Mouse (Mus musculus) lung, postnatal 0 days (tissue): ENCODE results near the gene St3gal2. TPM values are rescaled to one million over a fixed set of nuclear protein-coding genes. Genes with fewer than 3 reads are reported as not detected.
"Not testable (repeated sequence)": the region's sequence is repeated elsewhere in the genome, so short reads cannot be mapped to it uniquely, and the experiment has no call there.

Experiments
- ATAC-seq: fragments of 200-750 bp; cut with Nextera tagmentation; 2 replicates; pipeline ENCODE4 v1.8.0; 2017; ENCODE audit warnings: moderate library complexity
- DNase-seq: peaks from one replicate; pipeline ENCODE4 v3.0.0-alpha.2; 2016; ENCODE audit warnings: low spot score
- H3K27ac ChIP-seq: fragments of 300-500 bp; sonication (generic); 2 replicates; pipeline ENCODE4 v1.5.1; 2014; ENCODE audit warnings: antibody characterized with exemption, mild to moderate bottlenecking, low read length, mixed read lengths
- H3K27me3 ChIP-seq: fragments of 300-500 bp; sonication (generic); replicated peaks from 2 replicates; pipeline ENCODE4 v1.6.1; 2014; ENCODE audit warnings: low read length, mixed read lengths; ENCODE audit not compliant: insufficient read depth
- H3K36me3 ChIP-seq: fragments of 300-500 bp; sonication (generic); 2 replicates; pipeline ENCODE4 v1.6.1; 2014; ENCODE audit warnings: low read length, mixed read lengths; ENCODE audit not compliant: insufficient read depth
- H3K4me1 ChIP-seq: fragments of 300-500 bp; sonication (generic); 2 replicates; pipeline ENCODE4 v1.6.1; 2014; ENCODE audit warnings: antibody characterized with exemption, low read depth, low read length, mixed read lengths; ENCODE audit not compliant: insufficient read depth
- H3K4me2 ChIP-seq: fragments of 300-500 bp; sonication (generic); replicated peaks from 2 replicates; pipeline ENCODE4 v1.6.1; 2014; ENCODE audit warnings: low read depth, mild to moderate bottlenecking, low read length, moderate library complexity, mixed read lengths
- H3K4me3 ChIP-seq: fragments of 300-500 bp; sonication (generic); 2 replicates; pipeline ENCODE4 v1.5.1; 2014; ENCODE audit warnings: low read depth, low read length
- H3K9ac ChIP-seq: fragments of 300-500 bp; sonication (generic); replicated peaks from 2 replicates; pipeline ENCODE4 v1.6.1; 2014; ENCODE audit warnings: low read depth, mild to moderate bottlenecking
- H3K9me3 ChIP-seq: fragments of 300-500 bp; sonication (generic); 2 replicates; pipeline ENCODE4 v1.6.1; 2016; ENCODE audit warnings: low read length, mixed read lengths
- CTCF ChIP-seq: IDR thresholded peaks from 2 replicates; pipeline ENCODE4 v1.5.1; 2016; ENCODE audit warnings: antibody characterized with exemption, mild to moderate bottlenecking
- EP300 ChIP-seq: IDR thresholded peaks from 2 replicates; pipeline ENCODE4 v1.6.1; 2016; ENCODE audit warnings: antibody characterized with exemption, mild to moderate bottlenecking, control low read depth
- WGBS: fragments of 180-500 bp; shearing (Covaris S2); extraction: QIAGEN DNeasy Blood & Tissue Kit; methylation state at CpG from one replicate; pipeline ENCODE4 v1.1.7; 2014; 5-methylcytosine and 5-hydroxymethylcytosine counted together
- microRNA-seq: library from miRNA; unstranded; fragments of <30 nt; microRNA quantifications from one replicate; pipeline ENCODE4, GENCODE M21; 2016
- polyA plus RNA-seq: library from polyadenylated mRNA; unstranded; fragments of >200 nt; fragmentation: Nextera tagmentation; extraction: Ambion mirVana; gene quantifications from 2 replicates; pipeline ENCODE4 v1.2.1, GENCODE M21; 2015

St3gal2 gene
- polyA plus RNA-seq, 1 experiment from 2014 or later, result 15.5 TPM

DNA sequence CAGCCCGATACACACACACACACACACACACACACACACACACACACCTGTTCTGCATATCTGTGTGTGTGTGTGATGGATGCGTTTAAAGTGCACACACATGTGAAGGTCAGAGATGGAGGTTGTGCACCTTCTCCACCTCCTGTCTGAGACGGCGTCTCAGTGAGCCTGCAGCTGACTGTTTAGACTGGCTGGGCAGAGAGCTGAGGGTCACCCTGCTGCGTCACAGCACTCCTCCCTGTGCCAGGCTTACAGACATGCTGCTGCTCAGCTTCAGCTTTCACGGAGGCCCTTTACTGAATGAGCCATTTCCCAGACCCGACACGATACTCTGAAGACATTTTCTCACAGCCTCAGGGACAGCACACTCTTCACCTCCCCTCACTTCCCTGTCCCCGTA, 70.3 kb downstream of the St3gal2 start:
- Histone ChIP-seq H3K27me3 (no peaks in the 10 kb centered on the region), H3K4me3 (no peak overlapping the region), H3K4me1 (no peaks in the 10 kb centered on the region), H3K27ac (no peak overlapping the region), H3K9ac (no peak overlapping the region), H3K4me2 (no peak overlapping the region), H3K36me3 (peaks cover 35% of the 10 kb centered on the region), H3K9me3 (no peaks in the 10 kb centered on the region)
- TF ChIP-seq EP300 (no peak), CTCF (no peak)
- 71% methylated on average over 9 of the region's 9 CpGs for WGBS
- ATAC-seq (no peak), DNase-seq (no peak)

DNA sequence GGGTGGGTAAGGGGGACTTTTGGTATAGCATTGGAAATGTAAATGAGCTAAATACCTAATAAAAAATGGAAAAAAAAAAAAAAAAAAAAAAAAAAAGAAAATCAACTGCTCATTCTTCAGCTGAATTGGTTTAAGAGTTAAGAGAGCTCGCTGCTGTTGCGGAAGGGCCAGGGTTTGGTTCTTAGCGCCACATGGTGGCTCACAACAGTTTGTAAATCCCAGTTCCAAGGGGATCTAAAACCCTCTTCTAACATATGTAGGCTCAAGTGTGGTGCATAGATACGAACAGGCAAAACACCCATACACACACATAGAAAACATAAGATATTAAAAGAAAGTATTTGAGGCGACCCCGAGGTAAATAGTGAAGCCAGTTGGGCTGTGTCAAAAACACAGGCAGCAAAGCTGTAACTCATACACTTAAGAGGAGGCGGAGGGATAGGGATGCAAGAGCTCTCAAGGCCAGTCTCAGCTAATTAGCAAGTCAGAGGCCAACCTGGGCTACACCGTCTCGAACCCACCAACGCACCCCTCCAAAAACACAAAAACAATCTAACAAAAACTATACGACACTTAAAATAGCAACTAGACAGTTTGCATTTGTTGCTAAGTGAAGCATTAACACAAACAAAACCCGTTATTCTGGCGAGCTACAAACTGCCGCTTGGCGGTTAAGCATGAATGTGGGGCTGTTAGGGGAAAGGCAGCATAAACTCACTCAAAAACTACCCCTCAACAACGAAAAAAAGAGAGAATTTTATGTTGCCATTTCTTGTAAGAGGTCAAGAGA, 77.1 kb downstream of the St3gal2 start:
- DNase-seq (peak; percentile 17), ATAC-seq (no peak)
- Histone ChIP-seq H3K27ac (peak overlapping the region; percentile 88), H3K4me2 (peak overlapping the region; percentile 57), H3K27me3 (no peaks in the 10 kb centered on the region), H3K9ac (peak overlapping the region; percentile 76), H3K9me3 (no peaks in the 10 kb centered on the region), H3K4me3 (peak overlapping the region; percentile 91), H3K36me3 (no peaks in the 10 kb centered on the region; the same call in 1 of the 2 replicates), H3K4me1 (0 out of 2 replicates have a peak, but pooled peaks cover 3% of the 10 kb centered on the region)
- WGBS, result 32% methylated on average over 16 of the region's 16 CpGs
- TF ChIP-seq CTCF (no peak), EP300 (no peak)

DNA sequence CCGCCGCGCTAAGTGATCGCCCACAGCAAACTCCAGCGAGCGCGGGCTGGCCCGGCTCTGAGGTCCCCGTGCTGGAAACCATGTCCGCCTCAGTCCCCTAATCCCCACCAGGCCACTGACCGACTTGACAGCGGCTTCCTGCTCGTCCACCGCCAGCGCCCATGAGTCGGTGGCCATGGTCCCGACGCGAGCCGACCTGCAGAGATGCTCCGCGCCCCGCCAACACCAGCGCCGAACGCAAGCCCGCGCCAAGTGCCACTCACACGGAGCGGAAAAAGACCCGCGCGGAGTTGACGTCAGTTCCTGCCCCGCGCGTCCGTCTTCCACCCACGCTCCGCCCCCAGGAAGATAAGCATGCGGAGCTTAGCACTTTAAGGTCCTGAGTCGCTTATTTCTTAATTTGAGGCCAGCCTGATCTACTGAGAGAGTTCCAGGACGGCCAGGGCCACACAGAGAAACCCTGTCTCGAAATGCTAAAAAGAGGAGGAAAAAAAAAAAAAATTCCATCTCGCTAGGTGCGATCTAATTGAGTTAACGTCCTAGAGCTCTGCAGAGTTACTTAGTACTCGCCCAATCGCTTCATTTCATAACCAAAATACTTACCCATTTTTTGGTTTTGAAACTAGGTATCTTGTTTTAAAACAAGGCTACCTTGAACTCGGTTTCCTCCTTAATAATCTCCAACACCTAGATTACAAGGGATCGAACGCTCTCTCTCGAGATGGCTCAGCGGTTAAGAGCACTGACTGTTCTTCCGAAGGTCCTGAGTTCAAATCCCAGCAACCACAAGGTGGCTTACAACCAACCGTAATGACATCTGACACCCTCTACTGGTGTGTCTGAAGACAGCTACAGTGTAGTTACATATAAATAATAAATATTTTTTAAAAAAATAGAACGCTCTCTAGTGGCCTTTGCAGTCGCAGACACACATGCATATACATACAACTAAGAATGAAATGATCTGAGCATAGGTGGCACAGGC, 78.1 kb downstream of the St3gal2 start, which contains the start of gene Ddx19a:
TSS of gene Ddx19a (minus strand) at position 254 of the 985 bp plus-strand sequence.
- WGBS, result 4% methylated on average over 58 of the region's 58 CpGs
- no peaks in the 10 kb centered on the region for H3K27me3 ChIP-seq
- no peaks in the 10 kb centered on the region for H3K9me3 ChIP-seq
- H3K4me3 ChIP-seq, result peak within 1 kb of the TSS; percentile 91
- ATAC-seq, result peak; percentile 98
- peak within 1 kb of the TSS; percentile 57 for H3K4me2 ChIP-seq
- peak within 1 kb of the TSS; percentile 88 for H3K27ac ChIP-seq
- DNase-seq, result peak; percentile 97
- H3K4me1 ChIP-seq, result 0 out of 2 replicates have a peak, but pooled peaks cover 3% of the 10 kb centered on the region
- peak; percentile 52 for TF ChIP-seq CTCF
- no peak for TF ChIP-seq EP300
- H3K9ac ChIP-seq, result peak within 1 kb of the TSS; percentile 76
- H3K36me3 ChIP-seq, result no peaks in the 10 kb centered on the region; the same call in 1 of the 2 replicates

DNA sequence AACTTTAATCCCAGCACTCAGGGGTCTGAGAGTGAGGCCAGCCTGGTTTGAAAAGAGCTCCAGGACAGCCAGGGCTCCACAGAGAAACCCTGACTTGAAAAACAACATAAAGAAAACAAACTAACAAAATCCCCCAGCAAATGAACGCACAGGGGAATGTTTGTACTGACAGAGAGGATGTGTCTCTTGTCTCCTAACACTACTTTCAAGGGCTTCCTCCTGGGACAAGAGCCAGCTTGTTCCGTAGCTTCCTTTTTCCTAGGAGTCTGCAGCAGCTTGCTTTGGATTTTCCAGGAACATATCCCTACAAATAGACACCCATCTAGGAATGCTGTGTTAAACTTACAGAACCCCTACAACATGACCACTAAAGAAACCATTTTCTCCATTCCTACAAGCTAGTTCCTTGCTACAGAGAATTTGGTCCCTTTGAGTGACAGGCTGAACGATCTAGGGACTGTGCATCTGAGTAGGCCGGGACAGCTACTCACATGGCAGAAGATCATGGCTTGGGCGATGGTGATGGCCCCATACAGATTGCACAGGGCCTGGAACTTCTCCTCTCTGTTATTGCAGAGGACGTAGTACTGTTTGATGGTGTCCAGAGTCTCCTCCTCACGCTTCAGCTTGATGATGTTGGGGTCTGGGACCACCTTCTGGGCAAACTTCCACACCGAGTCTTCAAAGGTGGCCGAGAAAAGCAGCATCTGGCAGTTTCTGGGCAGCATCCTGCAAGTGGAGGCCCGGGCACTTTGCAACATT, 90.7 kb downstream of the St3gal2 start:
- not testable (repeated sequence) for H3K4me3 ChIP-seq, H3K27ac ChIP-seq, H3K27me3 ChIP-seq, H3K4me2 ChIP-seq, DNase-seq, H3K9ac ChIP-seq, H3K9me3 ChIP-seq, H3K4me1 ChIP-seq
- peak; percentile 80 for ATAC-seq
- H3K36me3 ChIP-seq, result peaks cover 23% of the 10 kb centered on the region
- 62% methylated on average over 8 of the region's 10 CpGs for WGBS

Small RNA genes within 50 kb of the gene (microRNA-seq; reads per million reads assigned to microRNA genes)
- not detected for gene Mir3473d

Other genes with a start within 250 kb of the St3gal2 start
- 13.8 and 16.6 TPM in 2 replicates for gene Mtss1l, start 198.4 kb upstream of the St3gal2 start, polyA plus RNA-seq
- 23.3 and 29.6 TPM in 2 replicates for gene Il34, start 114.0 kb upstream of the St3gal2 start, polyA plus RNA-seq
- gene Cog4, start 73.3 kb upstream of the St3gal2 start, polyA plus RNA-seq, result 43.3 and 46.4 TPM in 2 replicates
- gene Sf3b3, start 73.1 kb upstream of the St3gal2 start, polyA plus RNA-seq, result 41.1 and 45.3 TPM in 2 replicates
- gene Fuk, start 17.4 kb upstream of the St3gal2 start, polyA plus RNA-seq, result 6.2 and 6.7 TPM in 2 replicates
- gene Ddx19a, start 77.9 kb downstream of the St3gal2 start, polyA plus RNA-seq, result 6.8 and 8.4 TPM in 2 replicates
- gene Ddx19b, start 111.8 kb downstream of the St3gal2 start, polyA plus RNA-seq, result 3.4 and 3.7 TPM in 2 replicates
- gene Aars, start 113.2 kb downstream of the St3gal2 start, polyA plus RNA-seq, result 25.2 and 26.0 TPM in 2 replicates
- gene Exosc6, start 136.4 kb downstream of the St3gal2 start, polyA plus RNA-seq, result 4.2 and 5.0 TPM in 2 replicates
- gene Clec18a, start 172.5 kb downstream of the St3gal2 start, polyA plus RNA-seq, result not detected in 2 replicates
- 6.5 and 7.1 TPM in 2 replicates for gene Pdpr, start 174.7 kb downstream of the St3gal2 start, polyA plus RNA-seq